Mouse (Mus musculus): ENCODE results near the gene Cbx7. TPM values are rescaled to one million over a fixed set of nuclear protein-coding genes. Genes with fewer than 3 reads are reported as not detected.

The Cbx7 gene
- total and polyA plus RNA-seq, 3 experiments: 8.1 to 12.4 (median 12.1) TPM

- Histone ChIP-seq H3K36me3 (replicated peaks in 1 of 2; ENCODE audit: control insufficient read depth in 1 of 2, insufficient read depth in 1 of 2, low read length in 1 of 2) (no peaks in the 10 kb centered on the region), H3K27me3 (replicated peaks) (no peaks in the 10 kb centered on the region), H3K4me1 (ENCODE audit: control insufficient read depth in 1 of 2, insufficient read depth in 2 of 2) (peaks cover 0 to 4% of the 10 kb centered on the region in 2 experiments; a peak in 1 of 4 replicates), H3K27ac (ENCODE audit: insufficient read depth, low read depth) (no peak overlapping the region), H3K79me2 (replicated peaks; ENCODE audit: control insufficient read depth, extremely low read depth, insufficient read depth, poor library complexity, severe bottlenecking) (no peaks in the 10 kb centered on the region), H3K9me3 (replicated peaks; ENCODE audit: low read length) (peaks cover 2% of the 10 kb centered on the region), H3K4me2 (ENCODE audit: insufficient read depth, low read depth, poor library complexity, severe bottlenecking) (no peak overlapping the region), H3K4me3 (replicated peaks in 1 of 3; ENCODE audit: low read depth in 2 of 3, low read length in 2 of 3, poor library complexity in 1 of 3) (no peak overlapping the region), H3K9ac (ENCODE audit: insufficient read depth, low read depth) (no peak overlapping the region)
- TF ChIP-seq ZNF384 (IDR thresholded peaks at IDR 0.05; ENCODE audit: low read depth, low read length): no peak
- TF ChIP-seq SMC3 (IDR thresholded peaks at IDR 0.05; ENCODE audit: low read depth, low read length): no peak
- TF ChIP-seq BHLHE40 (IDR thresholded peaks at IDR 0.05; ENCODE audit: low read depth, low read length): no peak
- no peak for TF ChIP-seq MAFK (IDR thresholded peaks at IDR 0.05; ENCODE audit: insufficient replicate concordance, low read length)
- no peak for TF ChIP-seq ZMIZ1 (IDR thresholded peaks at IDR 0.05; ENCODE audit: low read depth, low read length)
- TF ChIP-seq EP300 (IDR thresholded peaks at IDR 0.05; ENCODE audit: low read length): no peak
- no peak for TF ChIP-seq E2F4 (IDR thresholded peaks at IDR 0.05; ENCODE audit: insufficient replicate concordance, low read depth, low read length)
- DNase-seq (ENCODE audit: extremely low read depth): no peak
- dilution Hi-C loops (cut with MboI; ENCODE audit: extremely low pct_ligation_motif_present, extremely low pct_unique_long_range_greater_than_20kb, low sequenced_read_pairs): no loop called here
- in situ Hi-C loops (cut with MboI; ENCODE audit: low pct_ligation_motif_present, low pct_unique_long_range_greater_than_20kb, low sequenced_read_pairs): no loop called here
Observed at GRCm38 (mm10) chr15:79875261-79875995, 95.5 kb downstream of the Cbx7 start.

GRCm38 (mm10) chr15:79873995-79874394 lies 96.9 kb downstream of the Cbx7 start:
- H3K4me2 ChIP-seq (ENCODE audit: insufficient read depth, low read depth, poor library complexity, severe bottlenecking): no peak overlapping the region
- H3K4me3 ChIP-seq (replicated peaks in 1 of 3; ENCODE audit: low read depth in 2 of 3, low read length in 2 of 3, poor library complexity in 1 of 3): no peak overlapping the region
- dilution Hi-C loops (cut with MboI; ENCODE audit: extremely low pct_ligation_motif_present, extremely low pct_unique_long_range_greater_than_20kb, low sequenced_read_pairs) (no loop called here), in situ Hi-C loops (cut with MboI; ENCODE audit: low pct_ligation_motif_present, low pct_unique_long_range_greater_than_20kb, low sequenced_read_pairs) (no loop called here)
- H3K27me3 ChIP-seq (replicated peaks): no peaks in the 10 kb centered on the region
- peaks cover 0 to 4% of the 10 kb centered on the region in 2 experiments; a peak in 1 of 4 replicates for H3K4me1 ChIP-seq (ENCODE audit: control insufficient read depth in 1 of 2, insufficient read depth in 2 of 2)
- no peaks in the 10 kb centered on the region for H3K36me3 ChIP-seq (replicated peaks in 1 of 2; ENCODE audit: control insufficient read depth in 1 of 2, insufficient read depth in 1 of 2, low read length in 1 of 2)
- no peaks in the 10 kb centered on the region for H3K79me2 ChIP-seq (replicated peaks; ENCODE audit: control insufficient read depth, extremely low read depth, insufficient read depth, poor library complexity, severe bottlenecking)
- no peak for TF ChIP-seq GABPA (IDR thresholded peaks at IDR 0.05; ENCODE audit: insufficient replicate concordance, low read depth, low read length)
- no peak for TF ChIP-seq E2F4 (IDR thresholded peaks at IDR 0.05; ENCODE audit: insufficient replicate concordance, low read depth, low read length)
- TF ChIP-seq SIN3A (IDR thresholded peaks at IDR 0.05; ENCODE audit: low read length): no peak
- no peak for TF ChIP-seq ZMIZ1 (IDR thresholded peaks at IDR 0.05; ENCODE audit: low read depth, low read length)
- no peak for TF ChIP-seq MEF2A (IDR thresholded peaks at IDR 0.05; ENCODE audit: borderline replicate concordance, low read depth, low read length)
- TF ChIP-seq CTCF (conservative IDR thresholded peaks at IDR 0.05 in 1 of 2, IDR thresholded peaks at IDR 0.05 in 1 of 2; ENCODE audit: low read depth in 2 of 2, low read length in 2 of 2): no peak
- no peak for TF ChIP-seq POLR2A (IDR thresholded peaks at IDR 0.05; ENCODE audit: low read depth, low read length)
- TF ChIP-seq IRF4 (IDR thresholded peaks at IDR 0.05; ENCODE audit: low read depth, low read length): no peak
- TF ChIP-seq MAFK (IDR thresholded peaks at IDR 0.05; ENCODE audit: insufficient replicate concordance, low read length): no peak
- no peak for TF ChIP-seq MAZ (IDR thresholded peaks at IDR 0.05; ENCODE audit: low read depth, low read length)
- no peak for TF ChIP-seq NRF1 (IDR thresholded peaks at IDR 0.05; ENCODE audit: low read depth, low read length)
- no peak for TF ChIP-seq CHD2 (IDR thresholded peaks at IDR 0.05; ENCODE audit: low read length)
- no peak for TF ChIP-seq TCF12 (IDR thresholded peaks at IDR 0.05; ENCODE audit: low read depth, low read length)
- TF ChIP-seq ZKSCAN1 (IDR thresholded peaks at IDR 0.05; ENCODE audit: borderline replicate concordance, low read depth, low read length): no peak
- no peak for TF ChIP-seq ELF1 (IDR thresholded peaks at IDR 0.05; ENCODE audit: low read depth, low read length)
- no peak for TF ChIP-seq KAT2A (IDR thresholded peaks at IDR 0.05; ENCODE audit: insufficient replicate concordance, low read length)
- no peak for TF ChIP-seq MXI1 (IDR thresholded peaks at IDR 0.05; ENCODE audit: low read depth, low read length)
- TF ChIP-seq JUN (IDR thresholded peaks at IDR 0.05; ENCODE audit: insufficient read depth, low read depth, low read length): no peak
- no peak for DNase-seq (ENCODE audit: extremely low read depth)
- peaks cover 8% of the 10 kb centered on the region for H3K9me3 ChIP-seq (replicated peaks; ENCODE audit: low read length)
- no peak overlapping the region for H3K9ac ChIP-seq (ENCODE audit: insufficient read depth, low read depth)
- no peak overlapping the region for H3K27ac ChIP-seq (ENCODE audit: insufficient read depth, low read depth)
